Mouse (Mus musculus) midbrain, embryonic 16.5 days (tissue): ENCODE results near the gene Olfr99. TPM values are rescaled to one million over a fixed set of nuclear protein-coding genes. Genes with fewer than 3 reads are reported as not detected.

Experiments used
- ATAC-seq: fragments of 200-750 bp; cut with Nextera tagmentation; 2 replicates; pipeline ENCODE4 v1.8.0; 2017; ENCODE audit warnings: moderate TSS enrichment
- H3K27ac ChIP-seq: fragments of 300-500 bp; sonication (generic); 2 replicates; pipeline ENCODE4 v1.5.1; 2014; ENCODE audit warnings: mild to moderate bottlenecking, low read length, mixed read lengths
- H3K27me3 ChIP-seq: fragments of 300-500 bp; sonication (generic); 2 replicates; pipeline ENCODE4 v1.6.1; 2014; ENCODE audit warnings: low read depth, low read length, mixed read lengths; ENCODE audit not compliant: control insufficient read depth, insufficient read depth
- H3K36me3 ChIP-seq: fragments of 300-500 bp; sonication (generic); 2 replicates; pipeline ENCODE4 v1.6.1; 2014; ENCODE audit warnings: mild to moderate bottlenecking, low read length, moderate library complexity, mixed read lengths; ENCODE audit not compliant: control insufficient read depth, insufficient read depth
- H3K4me1 ChIP-seq: fragments of 300-500 bp; sonication (generic); 2 replicates; pipeline ENCODE4 v1.6.1; 2014; ENCODE audit warnings: mild to moderate bottlenecking, low read length, mixed read lengths; ENCODE audit not compliant: control insufficient read depth, insufficient read depth
- H3K4me2 ChIP-seq: fragments of 300-500 bp; sonication (generic); 2 replicates; pipeline ENCODE4 v1.6.1; 2014; ENCODE audit warnings: mild to moderate bottlenecking, low read length, mixed read lengths
- H3K4me3 ChIP-seq: fragments of 300-500 bp; sonication (generic); 2 replicates; pipeline ENCODE4 v1.5.1; 2014; ENCODE audit warnings: low read depth, mild to moderate bottlenecking, low read length, moderate library complexity, mixed read lengths
- H3K9ac ChIP-seq: fragments of 300-500 bp; sonication (generic); 2 replicates; pipeline ENCODE4 v1.6.1; 2014; ENCODE audit warnings: low read depth, low read length, mixed read lengths
- H3K9me3 ChIP-seq: fragments of 300-500 bp; sonication (generic); replicated peaks from 2 replicates; pipeline ENCODE4 v1.6.1; 2014; ENCODE audit warnings: mild to moderate bottlenecking, low read length, mixed read lengths; ENCODE audit not compliant: control insufficient read depth, poor library complexity, severe bottlenecking
- WGBS: fragments of 180-500 bp; shearing (Covaris S2); extraction: QIAGEN DNeasy Blood & Tissue Kit; methylation state at CpG from one replicate; pipeline ENCODE4 v1.1.7; 2014; 5-methylcytosine and 5-hydroxymethylcytosine counted together
- polyA plus RNA-seq: library from polyadenylated mRNA; unstranded; fragments of >200 nt; fragmentation: Nextera tagmentation; extraction: Ambion mirVana; gene quantifications from 2 replicates; pipeline ENCODE4 v1.2.1, GENCODE M21; 2015

The Olfr99 gene
- polyA plus RNA-seq, result not detected in 2 replicates

- Histone ChIP-seq H3K36me3 (no peaks in the 10 kb centered on the region), H3K9ac (no peak within 1 kb of the TSS), H3K27me3 (no peaks in the 10 kb centered on the region), H3K4me2 (no peak within 1 kb of the TSS), H3K9me3 (no peaks in the 10 kb centered on the region), H3K4me3 (no peak within 1 kb of the TSS), H3K27ac (no peak within 1 kb of the TSS), H3K4me1 (no peaks in the 10 kb centered on the region)
- WGBS, result 74% methylated on average over 1 of the region's 1 CpGs
- no peak for ATAC-seq
Measured at GRCm38 (mm10) chr17:37283360-37283759, at the start of gene Olfr99. TSS of gene Olfr99 (minus strand) at chr17:37283460.

- Histone ChIP-seq H3K9ac (no peak within 1 kb of the TSS), H3K4me2 (no peak within 1 kb of the TSS), H3K36me3 (no peaks in the 10 kb centered on the region), H3K4me1 (no peaks in the 10 kb centered on the region), H3K27ac (no peak within 1 kb of the TSS), H3K4me3 (no peak within 1 kb of the TSS), H3K9me3 (no peaks in the 10 kb centered on the region), H3K27me3 (no peaks in the 10 kb centered on the region)
- ATAC-seq, result no peak
Measured at GRCm38 (mm10) chr17:37316954-37317353, 33.7 kb upstream of the Olfr99 start, which contains the start of gene Olfr102. TSS of gene Olfr102 (minus strand) at chr17:37317054.

GRCm38 (mm10) chr17:37310146-37310699 lies 27.0 kb upstream of the Olfr99 start:
- Histone ChIP-seq H3K4me3 (no peak overlapping the region), H3K27me3 (no peaks in the 10 kb centered on the region), H3K4me1 (no peaks in the 10 kb centered on the region), H3K36me3 (no peaks in the 10 kb centered on the region), H3K9ac (no peak overlapping the region), H3K4me2 (no peak overlapping the region), H3K27ac (no peak overlapping the region), H3K9me3 (no peaks in the 10 kb centered on the region)
- 68% methylated on average over 2 of the region's 2 CpGs for WGBS
- ATAC-seq, result no peak

- no peak for ATAC-seq
- no peak overlapping the region for H3K4me3 ChIP-seq
- no peak overlapping the region for H3K9ac ChIP-seq
- H3K4me1 ChIP-seq, result no peaks in the 10 kb centered on the region
- no peaks in the 10 kb centered on the region for H3K9me3 ChIP-seq
- H3K4me2 ChIP-seq, result no peak overlapping the region
- no peaks in the 10 kb centered on the region for H3K27me3 ChIP-seq
- no peak overlapping the region for H3K27ac ChIP-seq
- no peaks in the 10 kb centered on the region for H3K36me3 ChIP-seq
- WGBS, result 42% methylated on average over 4 of the region's 4 CpGs
Measured at GRCm38 (mm10) chr17:37308483-37308882, 25.2 kb upstream of the Olfr99 start.

- no peak within 1 kb of the TSS for H3K9ac ChIP-seq
- H3K36me3 ChIP-seq, result no peaks in the 10 kb centered on the region
- H3K27ac ChIP-seq, result no peak within 1 kb of the TSS
- no peak within 1 kb of the TSS for H3K4me3 ChIP-seq
- no peaks in the 10 kb centered on the region for H3K4me1 ChIP-seq
- WGBS, result 85% methylated on average over 4 of the region's 4 CpGs
- H3K27me3 ChIP-seq, result no peaks in the 10 kb centered on the region
- H3K4me2 ChIP-seq, result no peak within 1 kb of the TSS
- H3K9me3 ChIP-seq, result no peaks in the 10 kb centered on the region
- no peak for ATAC-seq
Measured at GRCm38 (mm10) chr17:37304213-37304612, 21.0 kb upstream of the Olfr99 start, which contains the start of gene Olfr101. TSS of gene Olfr101 (minus strand) at chr17:37304313.

- H3K9ac ChIP-seq, result no peak overlapping the region
- no peak overlapping the region for H3K27ac ChIP-seq
- no peak overlapping the region for H3K4me2 ChIP-seq
- ATAC-seq, result no peak
- no peaks in the 10 kb centered on the region for H3K9me3 ChIP-seq
- H3K27me3 ChIP-seq, result no peaks in the 10 kb centered on the region
- WGBS, result 68% methylated on average over 1 of the region's 1 CpGs
- H3K4me3 ChIP-seq, result no peak overlapping the region
- H3K36me3 ChIP-seq, result no peaks in the 10 kb centered on the region
- no peaks in the 10 kb centered on the region for H3K4me1 ChIP-seq
Measured at GRCm38 (mm10) chr17:37280331-37280730, 2.9 kb downstream of the Olfr99 start.

GRCm38 (mm10) chr17:37276573-37276972 lies 6.7 kb downstream of the Olfr99 start:
- Histone ChIP-seq H3K4me1 (no peaks in the 10 kb centered on the region), H3K9me3 (no peaks in the 10 kb centered on the region), H3K9ac (no peak overlapping the region), H3K36me3 (no peaks in the 10 kb centered on the region), H3K27me3 (no peaks in the 10 kb centered on the region), H3K27ac (no peak overlapping the region), H3K4me3 (no peak overlapping the region), H3K4me2 (no peak overlapping the region)
- no peak for ATAC-seq

- Histone ChIP-seq H3K9me3 (no peaks in the 10 kb centered on the region), H3K9ac (no peak overlapping the region), H3K4me3 (no peak overlapping the region), H3K27ac (no peak overlapping the region), H3K27me3 (no peaks in the 10 kb centered on the region), H3K4me1 (no peaks in the 10 kb centered on the region), H3K4me2 (no peak overlapping the region), H3K36me3 (no peaks in the 10 kb centered on the region)
- WGBS, result 86% methylated on average over 2 of the region's 2 CpGs
- ATAC-seq, result no peak
Measured at GRCm38 (mm10) chr17:37275626-37276248, 7.5 kb downstream of the Olfr99 start.

- H3K36me3 ChIP-seq, result no peaks in the 10 kb centered on the region
- whole genome bisulfite sequencing, result 71% methylated on average over 8 of the region's 8 CpGs
- ATAC-seq, result peak; percentile 14
- peak overlapping the region; percentile 99 for H3K4me2 ChIP-seq
- peak overlapping the region; percentile 59 for H3K4me3 ChIP-seq
- no peak overlapping the region for H3K27ac ChIP-seq
- no peaks in the 10 kb centered on the region for H3K9me3 ChIP-seq
- 0 out of 2 replicates have a peak overlapping the region, but pooled peaks have one; percentile 62 for H3K9ac ChIP-seq
- H3K4me1 ChIP-seq, result peaks cover 2% of the 10 kb centered on the region; the same call in 1 of the 2 replicates
- H3K27me3 ChIP-seq, result no peaks in the 10 kb centered on the region
Measured at GRCm38 (mm10) chr17:37270702-37271092, 12.6 kb downstream of the Olfr99 start.
